Mouse (Mus musculus) heart, adult 18-20 months (tissue): ENCODE results near the gene Pithd1. TPM values are rescaled to one million over a fixed set of nuclear protein-coding genes. Genes with fewer than 3 reads are reported as not detected.
"Not testable (repeated sequence)": the region's sequence is repeated elsewhere in the genome, so short reads cannot be mapped to it uniquely, and the experiment has no call there.

Experiments used
- DNase-seq, 2 experiments: peaks; one replicate each; pipeline ENCODE4 v3.0.0; 2021 to 2022; ENCODE audit warnings: mixed read lengths in 1 of 2
- total RNA-seq, 2 experiments: library from RNA; stranded (reverse); gene quantifications; 2 replicates each; pipeline ENCODE4 v1.2.3; 2021

Pithd1 gene
- total RNA-seq, 2 experiments from 2014 or later, result 22.1 to 25.1 TPM

GRCm38 (mm10) chr4:135987714-135988113 is 650 bp upstream of the Pithd1 start:
- no peak for DNase-seq

- DNase-seq, result peak in 1 of 2 experiments; percentile 34
These were observed 642 bp downstream of the Pithd1 start for GRCm38 (mm10) chr4:135986301-135986942.

- DNase-seq, result no peak
These were observed 1.3 kb downstream of the Pithd1 start for GRCm38 (mm10) chr4:135985769-135986168.

- no peak for DNase-seq
These were observed 1.9 kb downstream of the Pithd1 start for GRCm38 (mm10) chr4:135985193-135985592.

GRCm38 (mm10) chr4:135984556-135984955 is 2.5 kb downstream of the Pithd1 start:
- DNase-seq, result no peak

GRCm38 (mm10) chr4:135981524-135982063 is 5.5 kb downstream of the Pithd1 start:
- no peak for DNase-seq

- not testable (repeated sequence) for DNase-seq
These were observed 6.8 kb downstream of the Pithd1 start for GRCm38 (mm10) chr4:135980223-135980622.

- no peak for DNase-seq
These were observed 10.9 kb downstream of the Pithd1 start for GRCm38 (mm10) chr4:135976146-135976545.

- no peak for DNase-seq
These were observed 13.9 kb downstream of the Pithd1 start for GRCm38 (mm10) chr4:135972911-135973811.

GRCm38 (mm10) chr4:135972556-135972906 is 14.5 kb downstream of the Pithd1 start, which contains the start of gene Lypla2:
Lypla2 (minus strand) TSS chr4:135972626.
- peak; percentile 94 for DNase-seq

GRCm38 (mm10) chr4:135971805-135972555 is 15.1 kb downstream of the Pithd1 start:
- no peak for DNase-seq

GRCm38 (mm10) chr4:135970585-135970984 is 16.5 kb downstream of the Pithd1 start:
- no peak for DNase-seq

- DNase-seq, result no peak
These were observed 17.9 kb downstream of the Pithd1 start for GRCm38 (mm10) chr4:135969070-135969750.

- DNase-seq, result no peak
These were observed 18.7 kb downstream of the Pithd1 start for GRCm38 (mm10) chr4:135968271-135968869.

GRCm38 (mm10) chr4:135967086-135967760 is 19.8 kb downstream of the Pithd1 start:
- no peak for DNase-seq

- DNase-seq, result no peak
These were observed 20.8 kb downstream of the Pithd1 start for GRCm38 (mm10) chr4:135966283-135966682.

GRCm38 (mm10) chr4:135965113-135965512 is 22.0 kb downstream of the Pithd1 start:
- no peak for DNase-seq

- peak; percentile 42 to 70 for DNase-seq
These were observed 22.6 kb downstream of the Pithd1 start for GRCm38 (mm10) chr4:135964426-135964825.

- DNase-seq, result peak; percentile 97
These were observed 23.4 kb downstream of the Pithd1 start, which contains the start of gene Gale for GRCm38 (mm10) chr4:135963457-135964193. Gale (plus strand) TSS chr4:135963727.

GRCm38 (mm10) chr4:135962946-135963345 is 24.1 kb downstream of the Pithd1 start:
- no peak for DNase-seq
